Mouse (Mus musculus): ENCODE measurements around the gene Col4a6.

DNA sequence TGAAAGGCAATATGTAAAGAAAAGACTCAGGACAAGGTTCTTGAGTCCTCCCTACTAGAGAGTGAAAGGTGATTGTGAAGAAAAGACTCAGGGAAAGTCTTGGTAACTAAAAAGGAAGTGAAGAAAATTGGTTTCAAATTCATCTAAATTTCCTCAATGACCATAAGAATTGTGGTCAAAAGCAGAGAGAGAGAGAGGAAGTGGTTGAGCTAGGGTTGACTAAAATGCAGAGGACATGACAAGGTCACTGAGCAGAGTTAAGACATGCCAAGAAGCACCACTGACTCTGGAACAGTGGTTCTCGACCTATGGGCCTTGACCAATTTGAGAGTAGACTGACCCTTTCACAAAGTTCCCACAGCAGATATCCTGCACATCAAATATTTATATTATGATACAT, 224.2 kb downstream of the Col4a6 start:
- no peak for TF ChIP-seq CTCF (conservative IDR thresholded peaks at IDR 0.05; ENCODE audit: low read length)
- TF ChIP-seq NANOG (IDR thresholded peaks at IDR 0.05; ENCODE audit: borderline replicate concordance, low read length): no peak
- TF ChIP-seq POU5F1 (IDR thresholded peaks at IDR 0.05; ENCODE audit: borderline replicate concordance, low read length): no peak
